In the genomic region with DNA sequence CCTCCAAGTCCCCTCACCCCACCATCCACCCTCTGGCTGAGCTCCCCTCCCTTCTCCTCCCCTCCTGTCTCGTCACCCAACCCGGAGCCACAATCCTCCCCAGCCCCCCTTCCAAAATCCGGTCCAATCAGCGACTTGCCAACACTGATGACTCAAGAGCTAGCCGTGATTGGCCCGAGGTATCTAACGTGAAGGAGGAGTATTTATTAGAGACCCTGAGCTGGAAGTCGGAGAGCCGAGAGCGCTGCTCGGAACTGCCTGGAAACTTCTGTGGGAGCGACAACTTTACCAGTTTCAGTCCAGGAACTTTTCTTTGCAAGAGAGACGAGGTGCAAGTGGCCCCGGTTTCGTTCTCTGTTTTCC, we compare ENCODE assay signal across 8 mouse cellular contexts. TPM values are rescaled to one million over a fixed set of nuclear protein-coding genes. Genes with fewer than 3 reads are reported as not detected.
A peak's percentile ranks its signal among the peaks of the same experiment; 100 is the strongest.
DNase-seq lines count a peak whose midpoint lies in the region; ATAC-seq lines count a peak whose summit lies in the region.

Gene Sox9, plus strand, starts transcription at position 231 of the 363 bp plus-strand sequence.

- peak within 1 kb of the TSS; percentile 93 for H3K4me2 ChIP-seq in hindbrain, embryonic 11.5 days (replicated peaks; ENCODE audit: low read depth, low read length)
- H3K4me2 ChIP-seq in lung, embryonic 15.5 days = peak within 1 kb of the TSS; percentile 94

- peak; percentile 89 for ATAC-seq in hindbrain, embryonic 11.5 days (ENCODE audit: low FRiP score)
- peak; percentile 87 for ATAC-seq in lung, embryonic 15.5 days (ENCODE audit: borderline replicate concordance, extremely low read depth, low FRiP score, low TSS enrichment)

- peak within 1 kb of the TSS; percentile 87 for H3K4me3 ChIP-seq in hindbrain, embryonic 11.5 days (ENCODE audit: low read depth, low read length)
- H3K4me3 ChIP-seq in lung, embryonic 15.5 days = peak within 1 kb of the TSS; percentile 75

- H3K9me3 ChIP-seq in hindbrain, embryonic 11.5 days (ENCODE audit: control insufficient read depth, low read length) = no peaks in the 10 kb centered on the region
- no peaks in the 10 kb centered on the region for H3K9me3 ChIP-seq in lung, embryonic 15.5 days

- 0% methylated on average over 14 of the region's 15 CpGs for WGBS in hindbrain, embryonic 11.5 days
- 0% methylated on average over 15 of the region's 15 CpGs for WGBS in lung, embryonic 15.5 days

- peak within 1 kb of the TSS; percentile 92 for H3K27ac ChIP-seq in hindbrain, embryonic 11.5 days (ENCODE audit: low read depth, low read length)
- peak within 1 kb of the TSS; percentile 95 for H3K27ac ChIP-seq in lung, embryonic 15.5 days

- peak; percentile 74 for DNase-seq in WW6 (ENCODE audit: low read depth, low spot score)
- DNase-seq in cerebellum, adult 9-11 months = peak; percentile 58
- DNase-seq in frontal cortex, adult 2 months (ENCODE audit: extremely low spot score in 1 of 2, low spot score in 1 of 2) = peak; percentile 80 to 86
- peak; percentile 88 for DNase-seq in hindbrain, embryonic 11.5 days (ENCODE audit: low spot score)
- DNase-seq in layer of hippocampus, postnatal 10 days (ENCODE audit: low spot score in 2 of 2) = peak; percentile 88 to 89
- peak; percentile 82 to 84 for DNase-seq in right cerebral cortex, adult 2 months (ENCODE audit: low spot score in 2 of 2)
- DNase-seq in thymus, postnatal 0 days (ENCODE audit: low spot score) = no peak

- peak within 1 kb of the TSS; percentile 91 for H3K9ac ChIP-seq in hindbrain, embryonic 11.5 days (ENCODE audit: low read depth, low read length)
- H3K9ac ChIP-seq in lung, embryonic 15.5 days = peak within 1 kb of the TSS; percentile 70

- peaks cover 12% of the 10 kb centered on the region for H3K27me3 ChIP-seq in hindbrain, embryonic 11.5 days (ENCODE audit: control insufficient read depth, insufficient read depth, low read length)
- peaks cover 48% of the 10 kb centered on the region for H3K27me3 ChIP-seq in lung, embryonic 15.5 days

- H3K36me3 ChIP-seq in hindbrain, embryonic 11.5 days (ENCODE audit: control insufficient read depth, insufficient read depth, low read length) = no peaks in the 10 kb centered on the region
- H3K36me3 ChIP-seq in lung, embryonic 15.5 days = no peaks in the 10 kb centered on the region

- H3K4me1 ChIP-seq in hindbrain, embryonic 11.5 days (replicated peaks; ENCODE audit: control insufficient read depth, insufficient read depth, low read length) = peaks cover 12% of the 10 kb centered on the region
- peaks cover 53% of the 10 kb centered on the region for H3K4me1 ChIP-seq in lung, embryonic 15.5 days

RNA-seq across cellular contexts. Expression of gene Sox9, which starts in this region (rescaled TPM):
- polyA plus RNA-seq in frontal cortex, adult 2 months (2012; rRNA removed) = 19.9 and 21.4 TPM in 2 replicates
- 127 and 137 TPM in 2 replicates for polyA plus RNA-seq in hindbrain, embryonic 11.5 days (2014; fragmentation: Nextera tagmentation; extraction: Ambion mirVana)
- total RNA-seq in layer of hippocampus, postnatal 10 days (2021) = 10 to 100 TPM; 27.7 to 30.2 TPM
- polyA plus RNA-seq in lung, embryonic 15.5 days (2015; fragmentation: Nextera tagmentation; extraction: Ambion mirVana) = 63.4 and 64.2 TPM in 2 replicates
- polyA plus RNA-seq in thymus, postnatal 0 days (2015; fragmentation: Nextera tagmentation; extraction: Ambion mirVana) = 6.0 and 7.2 TPM in 2 replicates
